Mouse (Mus musculus) brain, embryonic 14.5 days (tissue): ENCODE results near the gene Sh3rf3.

Experiments used
- CTCF ChIP-seq: fragments of 200-500 bp; IDR thresholded peaks from 2 replicates; pipeline ENCODE4 v1.5.1; 2012; ENCODE audit warnings: inconsistent platforms, mild to moderate bottlenecking, moderate library complexity, borderline replicate concordance; ENCODE audit not compliant: insufficient read depth, insufficient read length; ENCODE audit errors: extremely low read depth
- POLR2A ChIP-seq: fragments of 200-500 bp; IDR thresholded peaks from 2 replicates; pipeline ENCODE4 v1.6.1; 2012; ENCODE audit warnings: mild to moderate bottlenecking, inconsistent platforms, borderline replicate concordance; ENCODE audit not compliant: poor library complexity, insufficient read depth, insufficient read length, severe bottlenecking; ENCODE audit errors: extremely low read depth

- no peak for TF ChIP-seq POLR2A
- no peak for TF ChIP-seq CTCF
These were observed 637 bp downstream of the Sh3rf3 start for GRCm38 (mm10) chr10:58813801-58814191.
